Mouse (Mus musculus): ENCODE results near the gene Calcoco1. TPM values are rescaled to one million over a fixed set of nuclear protein-coding genes. Genes with fewer than 3 reads are reported as not detected.

Calcoco1 gene
- 62.0 and 93.0 TPM in 2 replicates for polyA plus RNA-seq (2015; fragmentation: Nextera tagmentation; extraction: Ambion mirVana)

GRCm38 (mm10) chr15:102721980-102722475 lies at the start of gene Calcoco1:
TSS of gene Calcoco1 (minus strand) at chr15:102722178.

DNA sequence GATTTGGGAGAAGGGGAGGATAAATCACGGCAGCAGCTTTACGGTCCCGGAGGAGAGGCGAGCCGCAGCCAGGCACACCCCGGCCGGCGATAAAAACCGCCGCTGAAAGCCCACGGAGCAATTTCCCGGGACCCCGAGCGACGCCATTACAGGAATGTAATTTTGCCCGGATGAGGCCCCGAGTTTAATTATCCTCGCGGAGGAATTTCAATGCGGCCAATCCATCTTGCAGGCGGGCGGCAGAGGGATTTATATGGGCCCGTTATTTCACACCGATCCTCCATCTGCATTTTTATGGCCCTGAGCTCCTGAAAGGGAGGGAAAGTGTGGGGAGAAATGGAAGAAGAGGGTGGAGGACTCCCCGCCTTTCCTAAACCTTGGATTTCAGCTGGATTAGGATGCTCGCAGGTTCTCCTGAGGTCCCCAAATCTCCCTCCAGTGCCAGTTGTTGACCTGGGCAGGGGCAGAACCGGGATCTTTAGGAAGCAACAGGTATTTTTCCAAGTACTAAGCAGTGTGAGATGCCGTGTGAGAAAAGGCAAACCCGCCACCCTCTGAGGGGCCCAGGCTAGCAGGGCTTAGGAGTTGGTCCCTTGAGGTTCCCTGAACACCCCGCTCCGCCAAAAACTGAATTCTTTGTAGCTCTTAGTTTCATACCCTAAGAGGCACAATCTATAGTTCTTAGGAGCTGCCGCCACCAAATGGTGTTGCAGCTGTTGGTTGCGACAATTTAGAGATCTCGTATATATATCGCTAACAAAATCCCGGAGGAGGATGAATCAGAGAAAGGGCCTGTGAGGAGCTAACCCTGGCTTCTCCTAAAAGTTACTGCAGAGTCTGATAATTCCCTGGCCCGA lies 49.5 kb downstream of the Calcoco1 start, which contains the start of gene Atp5g2:
Gene Atp5g2, minus strand, starts transcription at position 138 of the 857 bp plus-strand sequence.

Small RNAs within 50 kb of the gene (microRNA-seq; reads per million reads assigned to microRNA genes)
- not detected for gene Mir688 (ENCODE audit: borderline replicate concordance, insufficient number of aligned reads)

Other genes starting within 250 kb of the Calcoco1 start
- gene Gm10337, start 218.5 kb downstream of the Calcoco1 start, polyA plus RNA-seq (2015; fragmentation: Nextera tagmentation; extraction: Ambion mirVana), result 5.6 and 8.0 TPM in 2 replicates
- 9.7 and 11.3 TPM in 2 replicates for gene Map3k12, start 205.1 kb downstream of the Calcoco1 start, polyA plus RNA-seq (2015; fragmentation: Nextera tagmentation; extraction: Ambion mirVana)
- 33.9 and 41.3 TPM in 2 replicates for gene Tarbp2, start 204.0 kb downstream of the Calcoco1 start, polyA plus RNA-seq (2015; fragmentation: Nextera tagmentation; extraction: Ambion mirVana)
- gene Npff, start 197.2 kb downstream of the Calcoco1 start, polyA plus RNA-seq (2015; fragmentation: Nextera tagmentation; extraction: Ambion mirVana), result 1.3 TPM in 2 replicates
- gene Gm28047, start 97.1 kb downstream of the Calcoco1 start, polyA plus RNA-seq (2015; fragmentation: Nextera tagmentation; extraction: Ambion mirVana), result 0.62 TPM in 1 of 2 replicates, not detected in the other
- 19.3 and 20.7 TPM in 2 replicates for gene Atf7, start 96.7 kb downstream of the Calcoco1 start, polyA plus RNA-seq (2015; fragmentation: Nextera tagmentation; extraction: Ambion mirVana)
- gene Atp5g2, start 49.8 kb downstream of the Calcoco1 start, polyA plus RNA-seq (2015; fragmentation: Nextera tagmentation; extraction: Ambion mirVana), result 57.0 and 81.6 TPM in 2 replicates
- gene Hoxc13, start 198.9 kb upstream of the Calcoco1 start, polyA plus RNA-seq (2015; fragmentation: Nextera tagmentation; extraction: Ambion mirVana), result not detected in 2 replicates
- gene Hoxc12, start 214.6 kb upstream of the Calcoco1 start, polyA plus RNA-seq (2015; fragmentation: Nextera tagmentation; extraction: Ambion mirVana), result not detected in 2 replicates
- 0.11 and 0.12 TPM in 2 replicates for gene Hoxc11, start 232.2 kb upstream of the Calcoco1 start, polyA plus RNA-seq (2015; fragmentation: Nextera tagmentation; extraction: Ambion mirVana)
- gene Hoxc10, start 244.6 kb upstream of the Calcoco1 start, polyA plus RNA-seq (2015; fragmentation: Nextera tagmentation; extraction: Ambion mirVana), result 0.58 and 3.3 TPM in 2 replicates
- 6.4 and 6.6 TPM in 2 replicates for gene Hoxc5, start 245.3 kb upstream of the Calcoco1 start, polyA plus RNA-seq (2015; fragmentation: Nextera tagmentation; extraction: Ambion mirVana)

Data from adrenal gland, postnatal 0 days (tissue).